In the genomic region with DNA sequence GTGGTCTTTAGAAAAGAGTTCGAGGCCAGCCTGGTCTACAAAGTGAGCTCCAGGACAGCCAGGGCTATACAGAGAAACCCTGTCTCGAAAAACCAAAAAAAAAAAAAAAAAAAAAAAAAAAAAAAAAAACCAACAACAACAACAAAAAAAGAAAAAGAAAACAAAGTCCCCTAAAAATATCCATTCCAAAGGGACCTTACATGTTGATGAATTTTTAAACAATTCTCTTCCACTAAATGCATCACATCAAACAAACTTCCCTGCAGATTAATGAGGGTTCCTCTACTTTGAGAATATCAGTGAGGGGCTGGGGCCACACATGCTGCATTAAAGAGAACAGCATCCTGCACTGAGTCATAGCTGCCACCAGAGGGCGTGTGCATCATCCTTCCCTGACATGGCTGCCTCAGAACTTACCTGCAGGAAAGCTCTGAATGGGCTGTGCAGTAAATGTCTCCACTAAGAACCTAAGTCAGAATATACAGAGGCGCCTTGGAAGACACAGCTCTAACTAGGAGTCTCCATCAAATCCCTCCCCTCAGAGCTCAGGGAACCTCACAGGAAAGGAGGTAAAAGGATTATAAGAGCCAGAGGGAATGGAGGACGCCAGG, we compare ENCODE assay signal across 7 mouse cellular contexts. TPM values are rescaled to one million over a fixed set of nuclear protein-coding genes. Genes with fewer than 3 reads are reported as not detected.
DNase-seq lines count a peak whose midpoint lies in the region; ATAC-seq and TF ChIP-seq lines count a peak whose summit lies in the region.

No protein-coding gene starts in this region.

- H3K27me3 ChIP-seq in intestine, postnatal 0 days (replicated peaks; ENCODE audit: control insufficient read depth, insufficient read depth, low read length), result no peaks in the 10 kb centered on the region

- no peak for ATAC-seq in intestine, postnatal 0 days

- no peak overlapping the region for H3K4me2 ChIP-seq in intestine, postnatal 0 days (replicated peaks; ENCODE audit: low read depth)

- no peaks in the 10 kb centered on the region for H3K9me3 ChIP-seq in intestine, postnatal 0 days (ENCODE audit: control insufficient read depth)

- H3K4me3 ChIP-seq in layer of hippocampus, adult 2 months, result no peak overlapping the region
- H3K4me3 ChIP-seq in intestine, postnatal 0 days (ENCODE audit: low read depth, low read length), result no peak overlapping the region

- no peaks in the 10 kb centered on the region for H3K4me1 ChIP-seq in intestine, postnatal 0 days (replicated peaks; ENCODE audit: control insufficient read depth, insufficient read depth, low read length)

- WGBS in intestine, postnatal 0 days, result 53% methylated on average over 5 of the region's 5 CpGs

- H3K36me3 ChIP-seq in intestine, postnatal 0 days (ENCODE audit: control insufficient read depth, insufficient read depth), result no peaks in the 10 kb centered on the region

- no peak overlapping the region for H3K9ac ChIP-seq in intestine, postnatal 0 days (ENCODE audit: low read depth, low read length)

- TF ChIP-seq CTCF in layer of hippocampus, adult 2 months (conservative IDR thresholded peaks at IDR 0.05), result peak; percentile 89
- TF ChIP-seq CTCF in intestine, postnatal 0 days (IDR thresholded peaks at IDR 0.05; ENCODE audit: low read depth), result peak; percentile 89

- DNase-seq in layer of hippocampus, adult 2 months (ENCODE audit: low spot score in 2 of 2), result peak in 1 of 2 experiments; percentile 33
- no peak for DNase-seq in layer of hippocampus, postnatal 10 days (ENCODE audit: low spot score in 2 of 2)
- DNase-seq in MEL-GATA-1-ER (ENCODE audit: extremely low read depth, low read depth), result peak; percentile 43
- peak; percentile 41 to 57 for DNase-seq in cerebellum, postnatal 25 days
- peak; percentile 77 for DNase-seq in mesoderm, embryonic 11.5 days (ENCODE audit: low read depth, low spot score)
- DNase-seq in ovary, postnatal 36 days (ENCODE audit: low spot score), result no peak

- no peak overlapping the region for H3K27ac ChIP-seq in layer of hippocampus, adult 2 months
- H3K27ac ChIP-seq in intestine, postnatal 0 days (ENCODE audit: low read depth, low read length), result no peak overlapping the region

RNA-seq across cellular contexts. Expression of a gene that starts 22.6 kb away (rescaled TPM):
- total RNA-seq in layer of hippocampus, adult 2 months (2021), result 10 to 100 TPM; 26.8 to 29.0 TPM
- 10 to 100 TPM; 31.2 to 31.7 TPM for total RNA-seq in layer of hippocampus, postnatal 10 days (2021)
- polyA plus RNA-seq in intestine, postnatal 0 days (2015; fragmentation: Nextera tagmentation; extraction: Ambion mirVana), result 18.7 and 19.4 TPM in 2 replicates

RNA-seq across cellular contexts. Expression of a gene that starts 41.6 kb away (rescaled TPM):
- total RNA-seq in layer of hippocampus, adult 2 months (2021), result 100 to 1,000 TPM; 282 to 312 TPM
- 100 to 1,000 TPM; 374 to 409 TPM for total RNA-seq in layer of hippocampus, postnatal 10 days (2021)
- polyA plus RNA-seq in intestine, postnatal 0 days (2015; fragmentation: Nextera tagmentation; extraction: Ambion mirVana), result 320 and 345 TPM in 2 replicates

Comparison
In these comparisons a context has a peak if more than half of its experiments do, and no peak if none do; other contexts are left out.
1. DNase-seq: peak in MEL-GATA-1-ER (single experiment), cerebellum, postnatal 25 days (2 of 2) and mesoderm, embryonic 11.5 days (single experiment); none in layer of hippocampus, postnatal 10 days (0 of 2) and ovary, postnatal 36 days (single experiment).